Mouse (Mus musculus): ENCODE data around the gene Arhgef25. TPM values are rescaled to one million over a fixed set of nuclear protein-coding genes. Genes with fewer than 3 reads are reported as not detected.

The Arhgef25 gene
- polyA plus RNA-seq, 1 experiment: 8.5 TPM

- peaks cover 37% of the 10 kb centered on the region for H3K36me3 ChIP-seq (ENCODE audit: control insufficient read depth, insufficient read depth, low read length)
- no peaks in the 10 kb centered on the region for H3K27me3 ChIP-seq (ENCODE audit: control insufficient read depth, insufficient read depth, low read length)
- H3K27ac ChIP-seq (ENCODE audit: insufficient read depth, low read length): 0 out of 2 replicates have a peak overlapping the region, but pooled peaks have one; percentile 11
- H3K4me3 ChIP-seq (ENCODE audit: extremely low read depth, insufficient read depth, insufficient read length): peak overlapping the region; percentile 31; the same call in 1 of the 2 replicates
- WGBS: 3% methylated on average over 29 of the region's 29 CpGs
- peaks cover 3% of the 10 kb centered on the region; the same call in 1 of the 2 replicates for H3K4me1 ChIP-seq (ENCODE audit: control insufficient read depth, insufficient read depth, insufficient read length)
- TF ChIP-seq CTCF (IDR thresholded peaks at IDR 0.05; ENCODE audit: extremely low read depth, insufficient read depth, insufficient read length, insufficient replicate concordance) (peak; percentile 91), POLR2A (IDR thresholded peaks at IDR 0.05; ENCODE audit: low read depth, low read length) (no peak)
- peak; percentile 73 to 82 for DNase-seq (ENCODE audit: low read depth in 1 of 2, low spot score in 2 of 2)
Observed at GRCm38 (mm10) chr10:127170837-127171272, 19.0 kb downstream of the Arhgef25 start.

DNA sequence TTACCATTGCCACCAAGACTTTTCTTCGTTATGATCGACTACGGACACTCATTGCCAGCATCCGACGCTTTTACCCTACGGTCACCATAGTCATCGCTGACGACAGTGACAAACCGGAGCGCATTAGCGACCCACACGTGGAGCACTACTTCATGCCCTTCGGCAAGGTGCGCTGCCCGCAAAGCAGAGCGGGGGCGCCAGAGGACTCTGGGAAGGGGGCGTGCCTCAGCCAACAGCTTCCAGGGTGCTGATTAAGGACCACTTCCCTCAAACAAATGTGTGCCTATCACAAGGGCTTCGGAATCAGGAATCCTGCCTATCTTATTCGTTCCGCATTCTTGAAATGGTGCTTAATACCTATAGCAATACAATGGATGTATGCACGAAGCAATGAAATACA is 19.9 kb downstream of the Arhgef25 start:
- WGBS: 76% methylated on average over 22 of the region's 22 CpGs
- Histone ChIP-seq H3K27me3 (ENCODE audit: control insufficient read depth, insufficient read depth, low read length) (no peaks in the 10 kb centered on the region), H3K4me1 (ENCODE audit: control insufficient read depth, insufficient read depth, insufficient read length) (peaks cover 3% of the 10 kb centered on the region; the same call in 1 of the 2 replicates), H3K4me3 (ENCODE audit: extremely low read depth, insufficient read depth, insufficient read length) (no peak overlapping the region), H3K27ac (ENCODE audit: insufficient read depth, low read length) (no peak overlapping the region), H3K36me3 (ENCODE audit: control insufficient read depth, insufficient read depth, low read length) (peaks cover 37% of the 10 kb centered on the region)
- DNase-seq (ENCODE audit: low read depth in 1 of 2, low spot score in 2 of 2): peak in 1 of 2 experiments; percentile 29
- TF ChIP-seq CTCF (IDR thresholded peaks at IDR 0.05; ENCODE audit: extremely low read depth, insufficient read depth, insufficient read length, insufficient replicate concordance) (no peak), POLR2A (IDR thresholded peaks at IDR 0.05; ENCODE audit: low read depth, low read length) (no peak)

- H3K27ac ChIP-seq (ENCODE audit: insufficient read depth, low read length): peak overlapping the region; percentile 100
- H3K27me3 ChIP-seq (ENCODE audit: control insufficient read depth, insufficient read depth, low read length): no peaks in the 10 kb centered on the region
- peaks cover 12% of the 10 kb centered on the region; the same call in 1 of the 2 replicates for H3K4me1 ChIP-seq (ENCODE audit: control insufficient read depth, insufficient read depth, insufficient read length)
- no peak for DNase-seq (ENCODE audit: low read depth in 1 of 2, low spot score in 2 of 2)
- WGBS: 67% methylated on average over 10 of the region's 10 CpGs
- H3K4me3 ChIP-seq (ENCODE audit: extremely low read depth, insufficient read depth, insufficient read length): peak overlapping the region; percentile 72
- H3K36me3 ChIP-seq (ENCODE audit: control insufficient read depth, insufficient read depth, low read length): peaks cover 35% of the 10 kb centered on the region
- TF ChIP-seq CTCF (IDR thresholded peaks at IDR 0.05; ENCODE audit: extremely low read depth, insufficient read depth, insufficient read length, insufficient replicate concordance): no peak
- TF ChIP-seq POLR2A (IDR thresholded peaks at IDR 0.05; ENCODE audit: low read depth, low read length): no peak
Observed at GRCm38 (mm10) chr10:127167614-127168192, 22.2 kb downstream of the Arhgef25 start.

- peaks cover 30% of the 10 kb centered on the region for H3K36me3 ChIP-seq (ENCODE audit: control insufficient read depth, insufficient read depth, low read length)
- H3K27me3 ChIP-seq (ENCODE audit: control insufficient read depth, insufficient read depth, low read length): no peaks in the 10 kb centered on the region
- 43% methylated on average over 15 of the region's 15 CpGs for WGBS
- peak overlapping the region; percentile 100 for H3K27ac ChIP-seq (ENCODE audit: insufficient read depth, low read length)
- no peak for DNase-seq (ENCODE audit: low read depth in 1 of 2, low spot score in 2 of 2)
- peaks cover 12% of the 10 kb centered on the region; the same call in 1 of the 2 replicates for H3K4me1 ChIP-seq (ENCODE audit: control insufficient read depth, insufficient read depth, insufficient read length)
- TF ChIP-seq CTCF (IDR thresholded peaks at IDR 0.05; ENCODE audit: extremely low read depth, insufficient read depth, insufficient read length, insufficient replicate concordance): no peak
- no peak for TF ChIP-seq POLR2A (IDR thresholded peaks at IDR 0.05; ENCODE audit: low read depth, low read length)
- H3K4me3 ChIP-seq (ENCODE audit: extremely low read depth, insufficient read depth, insufficient read length): peak overlapping the region; percentile 72
Observed at GRCm38 (mm10) chr10:127166771-127167613, 22.9 kb downstream of the Arhgef25 start.

- TF ChIP-seq POLR2A (IDR thresholded peaks at IDR 0.05; ENCODE audit: low read depth, low read length) (no peak), CTCF (IDR thresholded peaks at IDR 0.05; ENCODE audit: extremely low read depth, insufficient read depth, insufficient read length, insufficient replicate concordance) (no peak)
- Histone ChIP-seq H3K27ac (ENCODE audit: insufficient read depth, low read length) (peak overlapping the region; percentile 100), H3K4me1 (ENCODE audit: control insufficient read depth, insufficient read depth, insufficient read length) (peaks cover 12% of the 10 kb centered on the region; the same call in 1 of the 2 replicates), H3K27me3 (ENCODE audit: control insufficient read depth, insufficient read depth, low read length) (no peaks in the 10 kb centered on the region), H3K4me3 (ENCODE audit: extremely low read depth, insufficient read depth, insufficient read length) (peak overlapping the region; percentile 72), H3K36me3 (ENCODE audit: control insufficient read depth, insufficient read depth, low read length) (peaks cover 24% of the 10 kb centered on the region)
- DNase-seq (ENCODE audit: low read depth in 1 of 2, low spot score in 2 of 2): no peak
- WGBS: 23% methylated on average over 11 of the region's 11 CpGs
Observed at GRCm38 (mm10) chr10:127166404-127166715, 23.5 kb downstream of the Arhgef25 start.

DNA sequence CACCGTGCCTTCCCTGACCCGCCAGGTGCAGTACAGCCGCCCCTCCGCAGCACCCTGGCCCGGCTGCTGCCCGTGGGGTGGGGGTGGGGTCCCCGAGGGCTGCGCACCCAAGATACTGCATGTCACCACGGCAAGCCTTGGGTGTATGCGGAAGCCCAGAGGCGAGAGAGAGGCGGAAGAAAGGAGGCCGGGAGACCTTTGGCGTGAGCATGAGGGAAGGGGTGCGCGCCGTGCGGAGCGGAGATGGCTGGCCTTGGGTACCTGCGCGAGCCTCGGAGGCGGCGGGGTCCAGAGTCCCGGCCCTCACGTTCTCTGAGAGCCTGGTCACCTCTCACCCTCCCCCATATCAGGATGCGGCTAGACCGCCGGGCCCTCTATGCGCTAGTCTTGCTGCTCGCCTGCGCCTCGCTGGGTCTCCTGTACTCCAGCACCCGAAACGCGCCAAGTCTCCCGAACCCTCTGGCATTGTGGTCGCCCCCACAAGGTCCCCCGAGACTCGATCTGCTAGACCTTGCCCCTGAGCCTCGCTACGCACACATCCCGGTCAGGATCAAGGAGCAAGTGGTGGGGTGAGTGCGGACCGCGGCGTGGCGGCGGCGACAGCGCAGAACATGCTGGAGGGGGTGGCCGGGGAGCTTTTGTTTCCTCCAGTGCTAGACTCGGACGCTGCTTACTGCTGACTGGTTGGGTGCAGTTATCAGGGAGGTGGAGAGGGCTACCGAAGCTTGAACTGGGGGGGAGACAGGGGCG is 24.1 kb downstream of the Arhgef25 start:
- Histone ChIP-seq H3K4me3 (ENCODE audit: extremely low read depth, insufficient read depth, insufficient read length) (peak overlapping the region; percentile 72), H3K27me3 (ENCODE audit: control insufficient read depth, insufficient read depth, low read length) (no peaks in the 10 kb centered on the region), H3K27ac (ENCODE audit: insufficient read depth, low read length) (peak overlapping the region; percentile 100), H3K4me1 (ENCODE audit: control insufficient read depth, insufficient read depth, insufficient read length) (peaks cover 12% of the 10 kb centered on the region; the same call in 1 of the 2 replicates), H3K36me3 (ENCODE audit: control insufficient read depth, insufficient read depth, low read length) (peaks cover 21% of the 10 kb centered on the region)
- under 1% methylated on average over 56 of the region's 56 CpGs for WGBS
- DNase-seq (ENCODE audit: low read depth in 1 of 2, low spot score in 2 of 2): peak; percentile 33 to 71
- TF ChIP-seq POLR2A (IDR thresholded peaks at IDR 0.05; ENCODE audit: low read depth, low read length): peak; percentile 75
- no peak for TF ChIP-seq CTCF (IDR thresholded peaks at IDR 0.05; ENCODE audit: extremely low read depth, insufficient read depth, insufficient read length, insufficient replicate concordance)

Data from spleen, adult 2 months (tissue).